Mouse (Mus musculus): ENCODE results near the gene U2af1.
A peak's percentile ranks its signal among the peaks of the same experiment; 100 is the strongest.
"Not testable (repeated sequence)": the region's sequence is repeated elsewhere in the genome, so short reads cannot be mapped to it uniquely, and the experiment has no call there.

U2af1 gene

DNA sequence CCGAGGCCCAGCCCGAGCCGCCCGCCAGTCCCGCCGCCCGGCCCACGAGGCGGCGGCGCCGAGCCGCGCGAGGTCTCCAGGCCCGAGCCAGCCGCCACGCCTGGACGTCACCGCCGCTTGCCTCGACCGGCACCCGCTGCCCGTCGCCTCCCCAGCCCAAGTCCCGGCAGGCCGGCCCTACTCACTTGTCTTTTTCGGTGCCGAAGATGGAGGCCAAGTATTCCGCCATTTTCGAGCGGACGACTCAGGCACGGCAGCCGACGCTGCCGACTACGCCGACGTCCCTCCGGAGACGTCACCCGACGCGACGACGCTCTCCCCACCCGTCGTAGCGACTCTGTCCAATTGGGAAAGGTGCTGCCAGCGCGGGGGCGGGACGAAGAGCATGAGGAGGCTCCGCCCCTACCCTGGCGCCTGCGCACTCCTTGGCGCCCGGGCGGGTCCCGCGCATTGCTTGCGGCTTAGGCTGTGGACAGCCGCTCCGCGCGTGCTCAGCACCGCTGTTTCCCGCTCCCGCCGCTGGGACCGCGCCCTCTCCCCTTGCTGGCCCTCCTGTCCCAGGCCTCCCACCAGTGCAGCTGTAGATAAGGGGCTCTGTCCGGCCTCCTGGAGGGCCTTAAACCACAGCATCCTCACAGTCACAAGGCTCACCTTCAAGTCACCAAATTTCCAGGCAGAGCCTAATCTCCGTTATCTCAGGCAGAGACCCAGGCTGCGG, at the start of gene U2af1:
U2af1 (minus strand) TSS at position 425 of the 718 bp plus-strand sequence.
- DNase-seq (ENCODE audit: low spot score in 2 of 2): peak; percentile 98

DNA sequence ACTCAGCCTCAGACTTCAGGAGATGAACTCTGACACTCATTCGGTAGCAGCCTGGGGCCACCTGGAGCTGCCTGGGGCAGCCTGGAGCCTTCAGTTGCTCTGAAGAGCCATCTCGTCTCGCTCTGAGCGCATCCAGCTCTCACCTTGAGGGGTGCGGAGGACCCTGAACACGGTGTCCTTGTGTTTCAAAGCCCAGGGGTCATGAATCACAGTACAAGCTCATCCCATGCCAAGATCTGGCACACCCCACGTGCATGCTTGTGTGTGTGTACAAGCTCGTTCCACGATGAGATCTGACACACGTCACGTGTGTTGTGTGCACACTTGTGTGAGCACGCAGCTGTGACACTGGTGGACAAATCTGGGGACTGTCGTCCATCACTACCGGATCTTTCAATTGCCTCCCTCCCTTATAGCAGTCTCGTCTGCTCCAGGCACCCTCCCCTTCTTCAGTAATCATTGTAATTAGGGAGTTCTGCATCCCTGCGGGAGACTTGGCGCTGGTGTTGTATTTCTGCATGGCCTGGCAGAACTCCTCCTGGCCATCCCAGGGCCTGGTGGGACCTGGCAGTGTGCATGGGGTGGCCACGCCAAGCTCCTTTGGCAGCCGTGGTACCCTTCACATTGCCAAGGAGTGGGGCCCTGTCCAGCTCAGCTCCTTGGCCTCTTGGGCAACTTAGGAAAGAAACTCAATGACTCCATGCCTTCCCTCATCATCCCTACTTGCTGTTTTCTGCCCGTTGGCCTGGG, 46.8 kb upstream of the U2af1 start:
- peak; percentile 26 to 29 for DNase-seq (ENCODE audit: low spot score in 2 of 2)

DNA sequence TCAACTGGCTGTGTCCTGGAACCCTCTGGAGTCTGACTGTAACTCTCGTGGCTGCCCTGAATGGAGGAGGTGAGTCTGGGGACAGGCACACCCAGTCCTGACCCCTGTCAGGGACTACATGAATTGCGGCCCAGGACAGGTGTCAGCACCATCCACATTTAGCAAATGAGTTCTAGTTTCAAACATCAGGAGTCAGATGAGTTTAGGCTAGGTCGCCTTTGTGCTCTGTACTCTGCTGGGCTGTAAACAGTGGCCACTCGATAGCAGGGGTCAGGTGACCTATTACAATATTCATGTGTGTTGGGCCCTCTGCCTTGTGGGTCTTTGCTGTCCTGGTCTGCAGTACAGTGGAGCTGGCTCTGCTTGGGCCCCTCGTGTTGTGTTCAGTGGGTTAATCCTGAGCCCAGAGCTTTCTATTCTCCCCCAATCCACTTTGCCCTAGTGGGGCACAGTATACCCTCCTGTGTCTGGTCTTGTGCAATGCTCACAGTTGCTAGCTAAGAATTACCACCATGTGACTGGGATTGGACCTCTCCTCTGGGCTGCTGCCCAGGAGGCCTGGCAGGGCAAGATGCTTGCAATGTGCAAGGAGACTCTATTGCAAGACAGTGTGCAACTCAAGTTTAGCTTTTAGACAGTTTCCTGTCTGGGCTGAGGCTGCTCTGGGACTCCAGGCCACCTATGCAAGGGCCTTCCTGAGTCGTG, 44.7 kb upstream of the U2af1 start:
- no peak for DNase-seq (ENCODE audit: low spot score in 2 of 2)

DNA sequence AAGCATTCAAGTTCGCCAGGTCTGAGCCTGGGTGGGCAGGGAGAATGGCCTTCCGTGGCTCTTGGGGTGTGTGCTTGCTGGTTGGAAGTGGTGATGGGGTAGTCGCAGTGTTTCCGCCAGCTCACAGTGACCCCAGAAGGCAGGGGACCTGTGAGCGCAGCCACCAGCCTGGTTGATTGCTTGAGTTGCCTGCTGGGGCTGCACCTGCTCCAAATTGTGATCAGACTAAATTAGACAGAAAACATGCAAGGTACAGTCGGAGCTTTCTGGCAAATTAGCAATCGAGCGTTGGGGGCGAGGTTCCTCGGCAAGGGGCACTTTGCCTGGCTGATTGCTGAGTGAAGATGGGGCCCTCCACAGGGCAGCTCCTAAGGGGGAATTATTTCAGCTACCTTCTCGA, 39.7 kb upstream of the U2af1 start:
- no peak for DNase-seq (ENCODE audit: low spot score in 2 of 2)

DNA sequence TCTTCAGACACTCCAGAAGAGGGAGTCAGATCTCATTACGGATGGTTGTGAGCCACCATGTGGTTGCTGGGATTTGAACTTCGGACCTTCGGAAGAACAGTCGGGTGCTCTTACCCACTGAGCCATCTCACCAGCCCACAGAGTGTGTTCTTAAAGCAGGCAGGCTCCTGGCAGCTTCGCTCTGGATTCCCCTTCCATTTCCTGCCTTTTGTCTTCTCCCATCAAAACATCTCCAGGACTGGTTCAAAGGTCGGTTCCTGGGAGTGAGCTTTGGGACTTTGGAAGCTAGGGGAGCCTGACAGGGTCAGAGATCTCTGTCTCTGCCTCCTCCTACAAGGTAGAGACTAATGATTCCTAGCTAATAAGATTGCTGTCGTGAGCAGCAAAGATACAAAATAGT, 36.7 kb upstream of the U2af1 start:
- DNase-seq (ENCODE audit: low spot score in 2 of 2): not testable (repeated sequence)

DNA sequence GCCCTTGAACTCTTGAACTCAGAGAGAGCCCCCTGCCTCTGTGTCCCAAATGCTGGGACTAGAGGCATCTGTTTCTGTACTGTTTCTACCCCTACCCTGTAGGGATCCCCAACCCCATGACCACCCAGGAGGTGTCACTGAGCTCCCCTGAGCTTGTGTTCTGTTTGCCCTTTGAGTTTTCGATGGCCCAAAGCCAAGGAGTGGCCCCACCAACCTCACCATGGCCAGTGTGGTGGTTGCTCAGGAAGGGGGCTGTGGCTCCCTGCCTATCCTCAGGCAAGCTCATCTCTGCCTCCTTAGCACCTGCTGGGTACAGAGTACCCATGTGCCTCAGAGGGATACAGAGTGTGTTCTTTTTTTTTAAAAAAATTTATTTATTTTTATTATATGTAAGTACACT, 36.3 kb upstream of the U2af1 start:
- DNase-seq (ENCODE audit: low spot score in 2 of 2): no peak

DNA sequence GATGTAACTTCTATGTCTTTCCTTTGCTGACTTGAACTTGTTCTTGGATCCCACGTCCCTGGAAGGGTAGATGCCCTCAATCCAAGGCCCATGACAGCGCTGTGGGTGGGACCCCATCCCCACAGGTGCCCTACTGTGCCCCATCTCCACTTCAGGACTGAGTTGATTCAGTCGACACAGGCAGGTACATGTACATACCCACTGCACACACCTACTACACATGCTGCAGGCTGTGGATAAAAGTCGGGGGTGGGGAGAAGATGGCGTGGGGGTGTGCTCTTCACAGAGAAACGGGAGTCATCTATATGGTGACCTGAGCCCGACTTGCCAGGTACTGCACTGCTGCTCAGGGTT, 35.3 kb upstream of the U2af1 start:
- DNase-seq (ENCODE audit: low spot score in 2 of 2): no peak

DNA sequence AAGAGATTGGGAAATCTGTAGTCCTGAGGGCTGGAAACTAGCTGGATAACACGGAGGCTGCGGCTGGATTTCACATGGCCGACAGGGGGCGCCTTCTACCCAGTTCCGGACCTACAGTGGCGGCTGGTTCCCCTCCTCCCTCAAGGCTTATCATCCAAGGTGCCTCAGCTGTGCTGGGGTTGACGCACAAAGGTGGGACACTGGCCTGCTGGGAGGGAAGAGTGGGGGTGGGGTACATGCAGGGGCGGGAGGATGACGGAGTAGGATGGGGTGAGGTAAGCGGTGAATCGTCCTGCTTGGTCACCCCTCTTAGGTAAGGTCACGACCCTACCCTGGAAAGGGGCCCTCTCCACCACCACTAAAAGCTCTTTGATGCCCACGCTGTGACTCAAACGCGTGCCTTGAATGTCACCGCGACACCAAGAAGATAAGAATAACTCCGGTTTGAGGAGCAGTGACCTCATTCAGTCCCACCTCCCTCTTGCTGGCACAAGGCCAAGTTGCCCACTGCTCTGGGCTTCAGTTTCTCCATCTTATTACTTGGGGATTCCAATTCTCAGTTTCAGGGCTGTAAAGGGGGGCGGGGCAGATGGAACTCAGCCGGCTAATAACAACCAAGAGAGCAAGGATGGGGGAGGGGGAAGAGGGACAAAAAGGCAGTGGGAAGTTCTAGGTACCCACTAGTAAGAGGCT, 34.8 kb upstream of the U2af1 start:
- peak; percentile 48 to 66 for DNase-seq (ENCODE audit: low spot score in 2 of 2)

DNA sequence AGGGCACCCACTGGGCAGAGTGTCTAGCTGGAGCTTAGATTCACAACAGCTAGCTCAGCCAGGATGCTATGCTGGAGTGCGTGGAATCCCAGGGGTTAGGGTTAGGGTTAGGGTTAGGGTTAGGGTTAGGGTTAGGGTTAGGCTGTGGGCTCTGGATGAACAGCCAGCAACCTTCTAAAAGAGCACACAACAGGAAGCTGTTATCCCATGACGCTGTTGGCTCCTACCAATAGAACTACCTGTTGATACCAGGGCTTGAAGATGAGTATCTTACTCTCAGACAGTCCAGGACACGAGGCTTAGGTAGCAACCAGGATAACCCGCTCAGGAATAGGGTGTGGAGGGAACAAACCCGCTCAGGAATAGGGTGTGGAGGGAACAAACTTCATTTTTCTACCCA, 34.2 kb upstream of the U2af1 start:
- no peak for DNase-seq (ENCODE audit: low spot score in 2 of 2)

DNA sequence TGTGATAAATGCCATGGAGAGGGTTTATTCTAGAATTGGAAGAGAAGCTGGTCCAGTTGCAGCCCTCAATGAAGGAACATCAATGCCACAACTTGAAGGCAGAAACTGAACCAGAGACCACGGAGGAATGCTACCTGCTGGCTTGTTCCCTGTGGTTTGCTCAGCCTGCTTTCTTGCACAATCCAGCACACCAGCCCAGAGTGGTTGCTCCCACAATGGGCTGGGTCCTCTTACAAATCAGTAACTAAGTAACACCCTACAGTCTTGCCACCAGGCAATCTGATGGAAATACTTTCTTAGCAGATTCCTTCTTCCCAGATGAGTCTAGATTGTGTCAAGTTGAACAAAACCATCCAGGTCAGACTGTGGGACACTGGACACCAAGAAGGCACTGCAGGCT, 30.9 kb upstream of the U2af1 start:
- no peak for DNase-seq (ENCODE audit: low spot score in 2 of 2)

DNA sequence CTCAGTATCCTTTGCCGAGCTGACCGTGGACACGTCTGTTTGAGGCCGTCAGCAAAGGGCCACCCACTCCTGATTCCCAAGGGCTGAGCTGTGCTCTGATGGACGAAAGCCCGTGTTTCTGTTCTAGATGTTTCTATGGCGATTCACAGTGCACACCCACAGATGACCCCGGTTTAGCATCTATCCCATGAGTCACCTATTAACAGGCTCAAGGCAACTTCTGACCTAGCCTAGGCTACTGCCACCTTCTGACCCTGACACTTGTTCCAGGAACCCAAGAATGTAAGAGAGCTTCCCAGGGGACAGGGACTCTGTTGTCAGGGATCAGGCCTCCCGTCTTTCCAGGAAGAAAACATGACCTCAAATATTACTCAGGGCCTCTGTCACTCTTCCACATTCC, 29.4 kb upstream of the U2af1 start:
- no peak for DNase-seq (ENCODE audit: low spot score in 2 of 2)

DNA sequence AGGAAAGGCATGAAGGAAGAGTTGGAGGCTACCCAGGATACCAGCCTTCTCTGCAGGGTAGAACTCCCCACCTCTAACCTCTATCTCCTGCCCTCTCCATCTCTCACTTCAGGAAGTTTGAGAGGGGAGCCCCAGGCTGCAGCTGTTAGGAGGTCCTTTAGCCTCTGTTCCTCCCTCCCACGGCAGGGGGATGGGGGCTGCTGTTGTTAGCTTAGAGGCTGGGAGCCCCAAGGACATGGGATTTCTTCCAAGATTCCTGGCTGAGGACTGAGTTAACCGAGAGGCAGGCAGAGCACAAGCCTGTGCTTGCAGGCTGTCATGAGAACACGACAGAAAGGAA, 27.5 kb upstream of the U2af1 start:
- no peak for DNase-seq (ENCODE audit: low spot score in 2 of 2)

DNA sequence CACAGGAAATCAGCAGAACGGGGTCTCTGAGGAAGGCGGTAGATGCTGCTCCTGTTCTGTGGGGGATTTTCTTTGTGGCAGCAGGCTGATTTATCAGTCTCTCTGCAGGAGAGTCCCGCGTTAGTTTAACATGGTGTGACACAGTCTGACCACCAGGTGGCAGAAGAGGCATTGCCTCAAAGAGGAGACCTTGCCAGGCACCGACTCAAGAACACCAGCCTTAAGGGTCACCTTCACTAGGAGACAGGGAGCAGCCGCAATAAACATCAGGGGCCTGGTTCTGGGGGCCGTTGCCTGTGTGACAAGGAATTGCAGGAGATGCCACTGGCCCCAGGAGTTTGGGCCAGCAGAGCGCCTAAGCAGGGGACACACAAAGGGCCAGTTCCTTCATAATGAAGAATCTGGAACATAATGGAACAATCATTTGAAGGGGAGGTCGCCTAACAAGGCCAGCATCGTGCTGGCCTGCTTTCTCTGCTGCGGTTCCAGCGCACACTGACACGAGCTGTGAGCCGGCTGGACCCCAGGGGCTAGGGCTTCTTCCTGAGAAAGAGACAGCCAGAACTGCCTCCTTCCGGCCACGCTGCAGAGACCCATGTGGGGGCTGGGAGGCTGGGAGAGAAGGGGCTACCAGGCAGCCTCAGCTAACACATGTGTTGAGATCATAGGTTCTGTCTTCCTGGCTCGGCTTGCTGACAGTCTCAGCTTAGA, 27.0 kb upstream of the U2af1 start:
- DNase-seq (ENCODE audit: low spot score in 2 of 2): peak; percentile 64 to 73

DNA sequence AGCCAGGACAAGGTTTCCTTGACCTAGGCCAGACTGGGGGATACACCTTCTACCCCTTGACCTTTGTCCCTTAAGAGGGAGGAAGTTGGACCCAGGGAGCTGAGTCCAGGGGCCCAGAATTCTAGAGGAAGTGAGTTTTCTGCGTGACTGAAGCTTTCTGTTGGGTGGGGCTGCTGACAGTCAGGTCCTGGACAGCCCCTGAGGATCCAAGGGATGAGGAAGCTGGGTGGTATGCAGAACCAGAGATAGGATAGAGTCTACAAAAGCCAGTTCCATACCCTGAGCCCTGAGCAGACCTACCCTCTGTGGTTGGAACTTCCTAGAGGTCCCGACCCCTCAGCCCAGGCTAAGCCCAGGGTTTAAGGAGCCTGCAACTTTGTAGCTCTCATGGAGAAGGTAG, 21.8 kb upstream of the U2af1 start:
- no peak for DNase-seq (ENCODE audit: low spot score in 2 of 2)

DNA sequence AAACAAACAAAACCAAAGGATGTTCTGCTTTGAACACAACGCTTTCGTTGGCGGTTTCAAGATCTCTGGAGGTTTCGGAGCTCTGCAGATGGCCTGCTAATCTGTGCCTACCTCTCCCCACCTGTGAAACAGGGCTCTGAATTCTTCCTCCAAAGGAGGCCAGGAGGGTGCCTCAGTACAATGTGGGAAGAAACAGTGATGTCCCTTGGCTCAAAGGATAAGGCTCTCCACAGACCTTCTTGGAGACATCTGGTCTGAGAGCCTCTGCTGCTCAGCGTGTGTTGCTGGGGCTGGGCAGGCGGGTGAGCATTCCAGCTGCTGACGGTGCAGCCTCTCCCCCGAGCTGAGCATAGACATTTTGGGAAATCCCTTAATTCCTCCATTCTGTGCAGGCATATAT, 18.8 kb upstream of the U2af1 start, which contains the start of gene Cryaa:
Cryaa (plus strand) TSS at position 301 of the 400 bp plus-strand sequence.
- DNase-seq (ENCODE audit: low spot score in 2 of 2): no peak

DNA sequence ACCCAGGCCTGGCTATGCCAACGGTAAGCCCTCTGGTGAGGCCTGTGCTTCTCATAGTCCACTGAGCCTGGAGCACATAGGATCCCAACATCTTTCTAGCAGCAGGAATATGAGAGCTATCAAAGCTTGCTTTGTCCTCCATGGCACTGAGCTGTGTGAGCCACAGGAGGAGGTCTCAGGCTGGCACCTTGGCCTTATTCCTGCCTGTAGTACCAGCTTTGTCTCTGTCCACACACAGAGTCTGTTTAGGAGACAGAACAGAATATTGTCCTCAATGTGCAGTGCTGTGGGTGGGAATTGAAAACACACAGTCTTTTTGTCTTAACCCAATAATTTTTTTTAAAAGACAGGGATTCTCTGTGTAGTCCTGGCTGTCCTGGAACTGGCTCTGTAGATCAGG, 15.7 kb upstream of the U2af1 start:
- no peak for DNase-seq (ENCODE audit: low spot score in 2 of 2)

DNA sequence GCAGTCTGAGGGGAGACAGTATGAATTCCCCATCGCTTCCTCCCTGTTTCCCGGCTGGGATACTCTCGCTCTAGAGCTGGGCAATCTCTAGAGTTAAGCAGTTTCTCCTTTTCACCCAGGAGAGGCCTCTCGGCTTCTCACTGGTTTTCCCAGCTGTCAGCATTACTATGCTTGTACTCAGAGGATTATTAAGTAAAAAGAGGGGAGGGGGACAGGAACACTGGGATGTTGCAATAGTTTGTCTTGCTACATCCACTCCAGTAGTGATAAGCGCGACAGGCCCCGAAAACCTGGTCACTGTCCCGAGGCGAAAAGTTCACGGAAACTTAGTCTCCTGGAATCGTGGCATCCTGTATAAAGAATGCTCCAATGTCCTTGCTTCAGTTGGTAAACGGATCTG, 13.6 kb upstream of the U2af1 start:
- DNase-seq (ENCODE audit: low spot score in 2 of 2): no peak

DNA sequence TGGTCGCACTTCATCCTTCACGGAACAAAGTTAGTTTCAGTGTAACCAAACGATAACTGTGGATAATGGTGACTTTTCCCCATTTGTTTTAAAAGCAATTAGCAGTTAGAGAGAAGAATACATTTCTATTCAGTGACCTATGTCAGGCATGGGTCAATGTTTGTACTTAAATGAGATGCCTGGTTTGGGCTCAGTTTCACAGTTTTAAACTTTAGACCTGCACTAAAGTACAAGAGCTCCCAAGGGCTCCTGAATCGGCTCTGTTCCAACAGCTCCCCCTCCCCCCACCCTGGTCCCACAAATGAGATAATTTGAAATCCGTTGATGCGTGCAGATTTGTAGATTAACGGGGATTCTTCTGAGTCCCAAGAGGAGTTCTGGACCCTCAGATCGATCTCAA, 13.0 kb upstream of the U2af1 start:
- DNase-seq (ENCODE audit: low spot score in 2 of 2): no peak

DNA sequence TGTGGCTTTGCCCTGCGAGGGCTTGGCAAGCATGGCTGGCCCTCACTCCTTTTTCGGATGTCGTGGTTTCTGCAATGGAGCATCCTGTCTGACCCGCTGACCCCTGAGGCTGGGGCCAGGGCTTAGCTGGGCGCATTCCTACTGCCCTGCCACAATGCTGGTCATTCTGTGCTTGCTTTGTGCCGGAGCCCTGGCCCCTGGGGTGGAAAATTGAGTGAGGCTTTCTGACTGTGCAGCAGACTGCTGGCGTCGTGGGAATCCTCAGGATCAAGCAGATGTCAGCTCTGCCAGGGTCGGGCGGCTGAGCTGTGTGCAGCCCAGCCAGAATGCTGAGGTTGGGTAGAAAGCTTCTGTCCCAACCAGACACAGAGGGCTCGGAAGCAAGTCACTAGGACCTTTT, 11.5 kb upstream of the U2af1 start:
- DNase-seq (ENCODE audit: low spot score in 2 of 2): no peak

DNA sequence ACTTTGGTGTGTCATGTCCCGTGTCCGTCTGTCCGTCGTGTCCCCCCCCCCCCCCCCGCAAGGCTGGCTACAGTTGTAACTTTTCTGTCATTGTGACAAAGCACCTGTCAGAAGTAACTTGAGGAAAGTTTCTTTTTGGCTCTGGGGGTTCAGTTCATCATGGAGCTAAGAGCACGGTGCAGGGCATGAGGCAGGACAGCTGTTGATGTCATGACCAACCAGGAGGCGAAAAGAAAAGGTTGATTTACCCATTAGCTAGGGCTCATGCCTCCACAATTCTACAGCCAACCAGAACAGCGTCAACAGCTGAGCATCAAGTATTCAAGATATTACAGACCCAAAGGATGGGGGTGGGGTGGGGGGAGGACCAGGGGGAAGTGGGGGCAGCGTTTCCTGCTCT, 9.6 kb upstream of the U2af1 start:
- DNase-seq (ENCODE audit: low spot score in 2 of 2): no peak

DNA sequence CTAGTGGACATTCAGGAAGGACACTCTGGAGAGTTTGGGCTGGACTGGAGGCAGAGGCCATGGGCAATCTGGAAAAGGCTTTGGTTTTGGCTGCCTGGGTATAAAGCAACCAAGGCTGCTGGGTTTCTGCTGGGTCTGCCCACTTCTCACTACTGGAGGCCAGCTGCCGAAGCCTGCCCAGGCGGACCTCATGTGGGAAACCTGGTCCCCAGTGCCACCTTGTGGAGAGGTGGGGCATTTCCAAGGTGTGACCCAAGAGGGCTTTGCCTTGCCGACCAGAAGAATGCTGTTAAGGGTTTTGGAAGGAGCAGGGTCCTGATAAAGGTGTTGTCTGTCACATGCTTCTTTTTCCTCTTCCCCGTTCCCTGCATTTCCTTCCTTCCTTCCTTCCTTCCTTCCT, 6.1 kb upstream of the U2af1 start:
- peak; percentile 42 to 56 for DNase-seq (ENCODE audit: low spot score in 2 of 2)

DNA sequence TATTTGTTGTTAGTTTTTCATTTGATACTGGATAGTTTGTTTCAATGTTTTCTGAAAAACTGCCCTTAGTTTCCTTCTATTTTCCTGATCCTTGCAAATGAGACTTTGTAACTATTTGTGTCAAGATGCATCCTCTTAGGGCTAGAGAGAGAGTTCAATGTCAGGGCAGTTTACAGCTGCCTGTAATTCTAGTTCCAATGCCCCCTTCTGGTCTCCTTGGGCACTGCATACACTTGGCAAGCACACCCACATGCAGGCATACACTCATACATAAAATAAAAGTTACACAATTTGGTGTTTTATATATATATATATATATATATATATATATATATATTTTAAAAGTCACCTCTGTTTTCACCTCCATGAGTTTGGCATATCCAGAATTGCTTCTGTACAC, 4.2 kb upstream of the U2af1 start:
- no peak for DNase-seq (ENCODE audit: low spot score in 2 of 2)
